Mouse (Mus musculus): ENCODE results near the gene Zrsr2.

DNA sequence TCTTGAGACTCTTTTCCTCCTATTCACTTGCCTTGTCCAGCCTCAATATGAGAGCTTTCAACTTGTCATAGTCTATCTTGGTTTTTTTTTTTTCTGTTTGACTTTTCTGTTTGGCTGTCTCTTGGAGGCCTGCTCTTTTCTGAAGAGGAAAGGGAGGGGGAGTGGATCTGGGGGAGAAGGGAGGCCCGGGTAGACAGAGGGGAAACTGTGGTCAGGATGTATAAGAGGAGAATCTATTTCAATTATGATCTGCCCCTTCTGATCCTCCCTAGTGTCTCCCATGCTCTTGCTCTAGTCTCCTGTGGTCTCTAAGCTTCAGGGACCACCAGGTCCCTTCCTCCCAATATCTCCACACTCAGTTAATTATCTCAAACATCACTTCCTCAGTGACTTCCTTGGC, 6.8 kb downstream of the Zrsr2 start:
- TF ChIP-seq CTCF (IDR thresholded peaks at IDR 0.05; ENCODE audit: control insufficient read depth, insufficient read depth, insufficient replicate concordance, low read depth, low read length) (no peak), POLR2A (IDR thresholded peaks at IDR 0.05; ENCODE audit: control insufficient read depth, low read depth, low read length) (no peak)

Measured in testis, adult 2 months (tissue).